Mouse (Mus musculus) intestine, embryonic 15.5 days (tissue): ENCODE measurements at regions not wholly inside any gene's neighbourhood (a gene's known extent, or its start where the extent isn't known, plus 50 kb on each side); places are given as distances from the start of the nearest gene placed in this dataset.
"Not testable (repeated sequence)": the region's sequence is repeated elsewhere in the genome, so short reads cannot be mapped to it uniquely, and the experiment has no call there.

Experiments
- ATAC-seq: fragments of 200-750 bp; cut with Nextera tagmentation; 2 replicates; pipeline ENCODE4 v1.8.0; 2017; ENCODE audit warnings: moderate TSS enrichment, moderate library complexity
- H3K27ac ChIP-seq: fragments of 300-500 bp; sonication (generic); 2 replicates; pipeline ENCODE4 v1.5.1; 2015; ENCODE audit warnings: mild to moderate bottlenecking, inconsistent platforms
- H3K27me3 ChIP-seq: fragments of 300-500 bp; sonication (generic); replicated peaks from 2 replicates; pipeline ENCODE4 v1.6.1; 2015; ENCODE audit warnings: inconsistent platforms
- H3K36me3 ChIP-seq: fragments of 300-500 bp; sonication (generic); 2 replicates; pipeline ENCODE4 v1.6.1; 2015; ENCODE audit warnings: inconsistent platforms
- H3K4me1 ChIP-seq: fragments of 300-500 bp; sonication (generic); replicated peaks from 2 replicates; pipeline ENCODE4 v1.6.1; 2015; ENCODE audit warnings: inconsistent platforms
- H3K4me2 ChIP-seq: fragments of 300-500 bp; sonication (generic); replicated peaks from 2 replicates; pipeline ENCODE4 v1.6.1; 2015; ENCODE audit warnings: mild to moderate bottlenecking, inconsistent platforms
- H3K4me3 ChIP-seq: fragments of 300-500 bp; sonication (generic); replicated peaks from 2 replicates; pipeline ENCODE4 v1.5.1; 2015; ENCODE audit warnings: inconsistent platforms
- H3K9ac ChIP-seq: fragments of 300-500 bp; sonication (generic); 2 replicates; pipeline ENCODE4 v1.6.1; 2015; ENCODE audit warnings: inconsistent platforms
- H3K9me3 ChIP-seq: fragments of 300-500 bp; sonication (generic); 2 replicates; pipeline ENCODE4 v1.6.1; 2016; ENCODE audit warnings: inconsistent platforms
- WGBS: fragments of 180-500 bp; shearing (Covaris S2); methylation state at CpG from one replicate; pipeline ENCODE4 v1.1.7; 2015; 5-methylcytosine and 5-hydroxymethylcytosine counted together

- not testable (repeated sequence) for ATAC-seq
These were observed 188.2 kb upstream of the Asap2 start for GRCm38 (mm10) chr12:20802027-20802426.

DNA sequence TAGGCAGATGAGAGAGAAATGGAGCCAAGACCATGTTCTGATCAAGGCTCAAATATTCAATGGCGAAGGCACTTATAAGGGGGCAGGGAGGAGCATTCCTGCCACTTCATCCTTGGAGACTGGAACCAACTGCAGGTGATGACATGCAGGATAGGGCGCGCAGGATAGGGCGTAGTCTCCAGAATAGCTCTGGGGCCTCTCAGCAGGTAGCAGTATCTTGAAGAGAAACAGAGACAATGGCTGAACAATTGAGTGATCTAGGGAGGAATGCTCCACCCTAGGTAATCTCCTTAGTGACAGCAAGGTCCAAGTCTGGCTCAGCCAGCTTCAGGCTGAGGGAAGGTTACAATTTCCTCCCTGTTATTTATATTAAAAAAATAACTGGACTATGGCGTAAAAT is 184.8 kb upstream of the Asap2 start:
- WGBS, result 93% methylated on average over 5 of the region's 5 CpGs
- H3K9me3 ChIP-seq, H3K4me2 ChIP-seq, H3K4me3 ChIP-seq, H3K27ac ChIP-seq, H3K4me1 ChIP-seq, ATAC-seq, H3K36me3 ChIP-seq, H3K27me3 ChIP-seq, H3K9ac ChIP-seq: not testable (repeated sequence)

More at GRCm38 (mm10) chr12:20802027-20802426, 188.2 kb upstream of the Asap2 start:
- not testable (repeated sequence) for H3K9me3 ChIP-seq, H3K4me1 ChIP-seq, H3K9ac ChIP-seq, H3K27ac ChIP-seq, H3K27me3 ChIP-seq, H3K4me2 ChIP-seq, H3K36me3 ChIP-seq, H3K4me3 ChIP-seq
- 76% methylated on average over 4 of the region's 4 CpGs for WGBS

- Histone ChIP-seq H3K9ac (no peak overlapping the region), H3K9me3 (no peaks in the 10 kb centered on the region), H3K27me3 (no peaks in the 10 kb centered on the region), H3K4me1 (no peaks in the 10 kb centered on the region), H3K4me2 (no peak overlapping the region), H3K27ac (no peak overlapping the region), H3K36me3 (no peaks in the 10 kb centered on the region), H3K4me3 (no peak overlapping the region)
- no peak for ATAC-seq
- WGBS, result 100% methylated on average over 2 of the region's 2 CpGs
These were observed 183.6 kb upstream of the Asap2 start for GRCm38 (mm10) chr12:20806681-20807080.

DNA sequence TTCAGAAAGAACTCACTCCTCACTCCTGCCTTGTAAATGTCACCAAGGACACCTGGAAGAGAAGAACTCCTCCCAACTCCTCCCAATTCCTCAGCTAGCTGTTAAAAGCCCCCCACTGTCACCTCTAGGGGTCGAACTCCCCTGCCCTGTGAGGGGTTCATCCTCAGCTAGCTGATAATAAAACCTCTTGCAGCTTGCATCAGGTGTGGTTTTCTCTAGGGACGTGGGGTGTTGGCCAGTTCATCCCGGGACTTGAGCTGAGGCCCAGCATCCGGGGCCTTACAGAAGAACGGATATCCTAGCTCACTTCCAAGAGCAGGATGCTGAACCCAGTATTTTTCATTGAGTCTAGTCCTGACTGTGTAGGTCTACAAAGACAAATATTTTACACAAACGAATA is 176.4 kb upstream of the Asap2 start:
- H3K4me1 ChIP-seq, H3K36me3 ChIP-seq, H3K27ac ChIP-seq, H3K4me2 ChIP-seq, H3K27me3 ChIP-seq, H3K9ac ChIP-seq, H3K9me3 ChIP-seq, H3K4me3 ChIP-seq, ATAC-seq: not testable (repeated sequence)
- WGBS, result 81% methylated on average over 6 of the region's 6 CpGs

GRCm38 (mm10) chr12:20815121-20815520 is 175.1 kb upstream of the Asap2 start:
- not testable (repeated sequence) for H3K27ac ChIP-seq, H3K4me1 ChIP-seq, H3K36me3 ChIP-seq, H3K9me3 ChIP-seq, H3K27me3 ChIP-seq
- 16% methylated on average over 40 of the region's 40 CpGs for WGBS
- ATAC-seq, result peak; percentile 77
- H3K4me3 ChIP-seq, result peak overlapping the region; percentile 38
- H3K9ac ChIP-seq, result peak overlapping the region; percentile 29; the same call in 1 of the 2 replicates
- peak overlapping the region; percentile 40 for H3K4me2 ChIP-seq

DNA sequence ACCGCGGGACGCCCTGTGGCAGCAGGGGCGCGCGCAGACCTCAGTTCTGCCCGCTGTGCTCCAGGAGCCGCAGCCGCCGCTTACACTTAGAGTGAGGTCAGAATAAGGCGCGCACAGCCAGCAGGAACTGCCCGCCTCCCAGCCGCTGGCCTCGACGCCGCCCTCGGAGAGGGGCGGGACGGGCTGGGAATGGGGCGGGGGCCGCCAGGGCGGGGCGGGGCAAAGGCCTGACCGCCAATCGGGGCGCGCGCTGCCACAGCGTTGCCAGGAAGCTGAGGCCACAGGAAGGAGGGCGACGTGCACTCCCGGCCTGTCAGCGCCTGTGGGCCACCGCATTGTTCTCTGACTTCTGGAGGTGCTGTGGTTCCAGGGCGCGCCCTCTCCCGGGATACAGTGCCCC is 174.7 kb upstream of the Asap2 start:
- H3K4me2 ChIP-seq, result peak overlapping the region; percentile 40
- H3K4me1 ChIP-seq, result no peaks in the 10 kb centered on the region
- no peaks in the 10 kb centered on the region for H3K36me3 ChIP-seq
- H3K9ac ChIP-seq, result 0 out of 2 replicates have a peak overlapping the region, but pooled peaks have one; percentile 29
- peak; percentile 99 for ATAC-seq
- WGBS, result 9% methylated on average over 37 of the region's 38 CpGs
- peak overlapping the region; percentile 38 for H3K4me3 ChIP-seq
- H3K27ac ChIP-seq, result peak overlapping the region; percentile 48; the same call in 1 of the 2 replicates
- no peaks in the 10 kb centered on the region for H3K27me3 ChIP-seq
- no peaks in the 10 kb centered on the region for H3K9me3 ChIP-seq

GRCm38 (mm10) chr12:20843661-20844320 is 146.5 kb upstream of the Asap2 start:
- H3K27ac ChIP-seq, H3K4me1 ChIP-seq, H3K27me3 ChIP-seq, H3K36me3 ChIP-seq, H3K4me2 ChIP-seq, ATAC-seq, H3K9ac ChIP-seq, H3K9me3 ChIP-seq, H3K4me3 ChIP-seq: not testable (repeated sequence)
- WGBS, result 73% methylated on average over 4 of the region's 4 CpGs

GRCm38 (mm10) chr12:20844873-20845272 is 145.4 kb upstream of the Asap2 start:
- peak; percentile 56; the same call in 1 of the 2 replicates for ATAC-seq
- not testable (repeated sequence) for H3K9ac ChIP-seq, H3K27ac ChIP-seq, H3K27me3 ChIP-seq, H3K4me1 ChIP-seq, H3K9me3 ChIP-seq, H3K4me3 ChIP-seq, H3K36me3 ChIP-seq
- peak overlapping the region; percentile 34 for H3K4me2 ChIP-seq
- 56% methylated on average over 7 of the region's 7 CpGs for WGBS

- no peaks in the 10 kb centered on the region for H3K27me3 ChIP-seq
- no peak overlapping the region for H3K4me3 ChIP-seq
- WGBS, result 58% methylated on average over 17 of the region's 17 CpGs
- H3K36me3 ChIP-seq, result no peaks in the 10 kb centered on the region
- no peak overlapping the region for H3K9ac ChIP-seq
- H3K4me2 ChIP-seq, result peak overlapping the region; percentile 34
- no peaks in the 10 kb centered on the region for H3K9me3 ChIP-seq
- no peaks in the 10 kb centered on the region for H3K4me1 ChIP-seq
- ATAC-seq, result no peak
- no peak overlapping the region for H3K27ac ChIP-seq
These were observed 145.0 kb upstream of the Asap2 start for GRCm38 (mm10) chr12:20845297-20845696.

- H3K4me1 ChIP-seq, H3K27ac ChIP-seq, H3K9me3 ChIP-seq, H3K9ac ChIP-seq, ATAC-seq, H3K4me3 ChIP-seq, H3K4me2 ChIP-seq, H3K27me3 ChIP-seq, H3K36me3 ChIP-seq: not testable (repeated sequence)
- 75% methylated on average over 6 of the region's 6 CpGs for WGBS
These were observed 106.2 kb upstream of the Asap2 start for GRCm38 (mm10) chr12:20884104-20884503.

DNA sequence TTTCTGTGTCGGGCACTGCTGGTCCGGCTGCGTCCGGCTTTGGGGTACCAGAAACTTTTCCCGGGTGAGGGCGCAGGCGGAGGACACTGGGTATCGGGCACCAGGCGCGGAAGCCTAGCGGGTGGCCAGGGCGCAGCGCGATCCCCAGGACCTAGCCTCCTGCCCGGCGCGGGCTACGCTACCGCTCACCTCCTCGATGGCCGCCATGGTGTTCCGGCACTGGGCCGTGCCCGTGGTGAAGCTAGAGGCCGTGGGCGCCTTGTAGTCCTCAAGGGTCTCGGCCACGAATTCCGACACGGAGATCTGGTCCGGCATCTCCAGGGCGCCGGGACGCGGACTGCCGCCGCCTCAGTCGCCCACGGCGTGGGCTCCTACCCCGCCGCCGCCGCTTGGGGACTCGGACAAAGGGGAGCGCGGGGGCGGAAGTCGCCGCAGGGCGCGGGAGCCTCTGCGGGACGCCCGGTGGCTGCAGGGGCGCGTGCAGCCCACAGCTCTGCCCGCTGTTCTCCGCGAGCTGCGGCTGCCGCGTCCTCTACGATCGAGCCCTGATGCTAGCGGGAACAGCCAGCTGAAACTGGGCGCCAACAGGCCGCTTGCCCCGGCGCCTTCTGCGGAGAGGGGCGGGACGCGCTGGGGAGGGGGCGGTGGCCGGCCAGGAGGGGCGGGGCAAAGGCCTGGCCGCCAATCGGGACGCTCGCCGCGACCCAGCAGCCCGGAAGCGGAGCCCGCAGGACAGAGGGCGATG is 69.4 kb upstream of the Asap2 start:
- H3K9me3 ChIP-seq, H3K27me3 ChIP-seq, H3K4me1 ChIP-seq, H3K36me3 ChIP-seq: not testable (repeated sequence)
- H3K4me2 ChIP-seq, result peak overlapping the region; percentile 54
- ATAC-seq, result peak; percentile 100
- H3K9ac ChIP-seq, result peak overlapping the region; percentile 87
- H3K4me3 ChIP-seq, result peak overlapping the region; percentile 89
- WGBS, result under 1% methylated on average over 82 of the region's 87 CpGs
- peak overlapping the region; percentile 91 for H3K27ac ChIP-seq

GRCm38 (mm10) chr12:20921398-20922023 is 68.7 kb upstream of the Asap2 start:
- not testable (repeated sequence) for H3K36me3 ChIP-seq, H3K27ac ChIP-seq, H3K9me3 ChIP-seq, H3K4me1 ChIP-seq, H3K27me3 ChIP-seq
- Histone ChIP-seq H3K4me2 (peak overlapping the region; percentile 54), H3K4me3 (peak overlapping the region; percentile 89), H3K9ac (0 out of 2 replicates have a peak overlapping the region, but pooled peaks have one; percentile 20)
- WGBS, result 12% methylated on average over 14 of the region's 15 CpGs
- ATAC-seq, result peak; percentile 24
